Mouse (Mus musculus): Measurements from ENCODE around the gene Marc1.
A peak's percentile ranks its signal among the peaks of the same experiment; 100 is the strongest.

Gene Marc1

GRCm38 (mm10) chr1:184810780-184811575 is at the start of gene Marc1:
Gene Marc1 (minus strand): TSS chr1:184811313.
- no peak for DNase-seq (ENCODE audit: low read depth, low spot score)

- no peak for DNase-seq (ENCODE audit: low read depth, low spot score)
These were observed 49.2 kb upstream of the Marc1 start for GRCm38 (mm10) chr1:184860276-184860675.

GRCm38 (mm10) chr1:184858253-184858652 is 47.1 kb upstream of the Marc1 start:
- DNase-seq (ENCODE audit: low read depth, low spot score), result no peak

- DNase-seq (ENCODE audit: low read depth, low spot score), result no peak
These were observed 46.1 kb upstream of the Marc1 start for GRCm38 (mm10) chr1:184857216-184857615.

GRCm38 (mm10) chr1:184853922-184854321 is 42.8 kb upstream of the Marc1 start:
- DNase-seq (ENCODE audit: low read depth, low spot score), result no peak

- DNase-seq (ENCODE audit: low read depth, low spot score), result no peak
These were observed 42.2 kb upstream of the Marc1 start for GRCm38 (mm10) chr1:184853339-184853738.

GRCm38 (mm10) chr1:184851741-184852618 is 40.9 kb upstream of the Marc1 start:
- DNase-seq (ENCODE audit: low read depth, low spot score), result peak; percentile 50

GRCm38 (mm10) chr1:184851166-184851565 is 40.1 kb upstream of the Marc1 start:
- DNase-seq (ENCODE audit: low read depth, low spot score), result no peak

GRCm38 (mm10) chr1:184846973-184847372 is 35.9 kb upstream of the Marc1 start:
- no peak for DNase-seq (ENCODE audit: low read depth, low spot score)

GRCm38 (mm10) chr1:184846092-184846750 is 35.1 kb upstream of the Marc1 start, which contains the start of gene Marc2:
Gene Marc2 (minus strand): TSS chr1:184846451.
- no peak for DNase-seq (ENCODE audit: low read depth, low spot score)

- DNase-seq (ENCODE audit: low read depth, low spot score), result peak; percentile 72
These were observed 34.3 kb upstream of the Marc1 start for GRCm38 (mm10) chr1:184845111-184846071.

GRCm38 (mm10) chr1:184844326-184845066 is 33.4 kb upstream of the Marc1 start:
- DNase-seq (ENCODE audit: low read depth, low spot score), result no peak

- DNase-seq (ENCODE audit: low read depth, low spot score), result no peak
These were observed 26.5 kb upstream of the Marc1 start for GRCm38 (mm10) chr1:184837649-184838048.

GRCm38 (mm10) chr1:184836350-184836749 is 25.2 kb upstream of the Marc1 start:
- no peak for DNase-seq (ENCODE audit: low read depth, low spot score)

GRCm38 (mm10) chr1:184833499-184833898 is 22.4 kb upstream of the Marc1 start:
- no peak for DNase-seq (ENCODE audit: low read depth, low spot score)

- no peak for DNase-seq (ENCODE audit: low read depth, low spot score)
These were observed 21.1 kb upstream of the Marc1 start for GRCm38 (mm10) chr1:184832211-184832610.

GRCm38 (mm10) chr1:184829897-184830296 is 18.8 kb upstream of the Marc1 start:
- no peak for DNase-seq (ENCODE audit: low read depth, low spot score)

- no peak for DNase-seq (ENCODE audit: low read depth, low spot score)
These were observed 16.1 kb upstream of the Marc1 start for GRCm38 (mm10) chr1:184827175-184827701.

GRCm38 (mm10) chr1:184825093-184825492 is 14.0 kb upstream of the Marc1 start:
- DNase-seq (ENCODE audit: low read depth, low spot score), result no peak

GRCm38 (mm10) chr1:184824439-184824851 is 13.3 kb upstream of the Marc1 start:
- peak; percentile 56 for DNase-seq (ENCODE audit: low read depth, low spot score)

Measured in retina, adult 2 months (tissue).